Mouse (Mus musculus) MEL (cell line): ENCODE measurements around the gene Scrn1. TPM values are rescaled to one million over a fixed set of nuclear protein-coding genes. Genes with fewer than 3 reads are reported as not detected.

Source experiments
- DNase-seq: peaks from one replicate; pipeline ENCODE4 v3.0.0; 2011; ENCODE audit warnings: low read depth, low spot score
- H3K27ac ChIP-seq: 2 replicates; pipeline ENCODE4 v1.5.1; 2012; ENCODE audit warnings: low read depth, mild to moderate bottlenecking, control low read depth, low read length, moderate library complexity; ENCODE audit not compliant: control insufficient read depth
- H3K27me3 ChIP-seq, 2 experiments: fragments of 150-350 bp in 1 of 2; sonication (generic) in 1 of 2; 2 replicates each; pipeline ENCODE4 v1.6.1; 2012; ENCODE audit warnings: low read length in 2 of 2, mild to moderate bottlenecking in 2 of 2, improper control_type of control experiment in 1 of 2, moderate library complexity in 1 of 2; ENCODE audit not compliant: insufficient read depth in 2 of 2, control insufficient read depth in 1 of 2
- H3K36me3 ChIP-seq, 2 experiments: 2 replicates each; pipeline ENCODE4 v1.6.1; 2012 to 2014; ENCODE audit warnings: low read length in 2 of 2, improper control_type of control experiment in 1 of 2, inconsistent platforms in 1 of 2, mild to moderate bottlenecking in 1 of 2; ENCODE audit not compliant: insufficient read depth in 2 of 2, control insufficient read depth in 1 of 2
- H3K4me1 ChIP-seq, 2 experiments: fragments of 150-350 bp in 1 of 2; sonication (generic) in 1 of 2; 2 replicates each; pipeline ENCODE4 v1.6.1; 2012; ENCODE audit warnings: low read length in 2 of 2, improper control_type of control experiment in 1 of 2, mild to moderate bottlenecking in 1 of 2; ENCODE audit not compliant: insufficient read depth in 2 of 2, control insufficient read depth in 1 of 2
- H3K4me3 ChIP-seq, 2 experiments: fragments of 150-350 bp in 1 of 2; sonication (generic) in 1 of 2; 2 replicates each; pipeline ENCODE4 v1.5.1; 2012; ENCODE audit warnings: low read depth in 2 of 2, low read length in 2 of 2, mild to moderate bottlenecking in 2 of 2, moderate library complexity in 2 of 2, control low read depth in 1 of 2, improper control_type of control experiment in 1 of 2; ENCODE audit not compliant: control insufficient read depth in 1 of 2, insufficient read depth in 1 of 2
- H3K79me2 ChIP-seq: 2 replicates; pipeline ENCODE4 v1.6.1; 2012; ENCODE audit warnings: mild to moderate bottlenecking, low read length, moderate library complexity; ENCODE audit not compliant: control insufficient read depth, poor library complexity, insufficient read depth
- H3K9ac ChIP-seq: 2 replicates; pipeline ENCODE4 v1.6.1; 2012; ENCODE audit warnings: low read depth, mild to moderate bottlenecking, control low read depth, low read length, moderate library complexity; ENCODE audit not compliant: control insufficient read depth, poor library complexity, severe bottlenecking
- H3K9me3 ChIP-seq: fragments of 150-350 bp; sonication (generic); replicated peaks from 2 replicates; pipeline ENCODE4 v1.6.1; 2012; ENCODE audit warnings: mild to moderate bottlenecking, low read length, improper control_type of control experiment, moderate library complexity; ENCODE audit not compliant: insufficient read depth
- CTCF ChIP-seq, 3 experiments: IDR thresholded peaks in 2 of 3; conservative IDR thresholded peaks in 1 of 3; 2 replicates each; pipeline ENCODE4 v1.5.1; 2011 to 2012; ENCODE audit warnings: low read length in 3 of 3, low read depth in 2 of 3, mild to moderate bottlenecking in 2 of 3, improper control_type of control experiment in 1 of 3, inconsistent platforms in 1 of 3, mixed read lengths in 1 of 3, moderate library complexity in 1 of 3; ENCODE audit not compliant: control insufficient read depth in 1 of 3, insufficient read depth in 1 of 3, poor library complexity in 1 of 3, severe bottlenecking in 1 of 3
- E2F4 ChIP-seq: IDR thresholded peaks from 2 replicates; pipeline ENCODE4 v1.6.1; 2011; ENCODE audit warnings: low read depth, low read length, improper control_type of control experiment, borderline replicate concordance
- GABPA ChIP-seq: IDR thresholded peaks from 2 replicates; pipeline ENCODE4 v1.6.1; 2012; ENCODE audit warnings: low read depth, mild to moderate bottlenecking, inconsistent platforms, low read length, improper control_type of control experiment, moderate library complexity
- GATA1 ChIP-seq: IDR thresholded peaks from 2 replicates; pipeline ENCODE4 v1.6.1; 2011; ENCODE audit warnings: low read depth, low read length, improper control_type of control experiment
- HCFC1 ChIP-seq: IDR thresholded peaks from 2 replicates; pipeline ENCODE4 v1.6.1; 2012; ENCODE audit warnings: low read depth, mild to moderate bottlenecking, inconsistent platforms, low read length, improper control_type of control experiment, moderate library complexity
- MAX ChIP-seq: IDR thresholded peaks from 2 replicates; pipeline ENCODE4 v1.6.1; 2011; ENCODE audit warnings: low read length, improper control_type of control experiment
- MAZ ChIP-seq: IDR thresholded peaks from 2 replicates; pipeline ENCODE4 v1.6.1; 2012; ENCODE audit warnings: low read depth, mild to moderate bottlenecking, inconsistent platforms, low read length, improper control_type of control experiment
- MYB ChIP-seq: IDR thresholded peaks from 2 replicates; pipeline ENCODE4 v1.6.1; 2011; ENCODE audit warnings: mild to moderate bottlenecking, low read depth, low read length, improper control_type of control experiment
- MYC ChIP-seq: IDR thresholded peaks from 2 replicates; pipeline ENCODE4 v1.6.1; 2011; ENCODE audit warnings: low read depth, mild to moderate bottlenecking, low read length, improper control_type of control experiment, moderate library complexity
- NELFE ChIP-seq: IDR thresholded peaks from 2 replicates; pipeline ENCODE4 v1.6.1; 2011; ENCODE audit warnings: low read depth, low read length, improper control_type of control experiment
- POLR2A ChIP-seq, 2 experiments: IDR thresholded peaks; 2 replicates each; pipeline ENCODE4 v1.6.1; 2011 to 2012; ENCODE audit warnings: low read length in 2 of 2, mild to moderate bottlenecking in 2 of 2, control low read depth in 1 of 2, improper control_type of control experiment in 1 of 2, low read depth in 1 of 2, moderate library complexity in 1 of 2; ENCODE audit not compliant: control insufficient read depth in 1 of 2, insufficient read depth in 1 of 2, poor library complexity in 1 of 2
- POLR2AphosphoS2 ChIP-seq: IDR thresholded peaks from 2 replicates; pipeline ENCODE4 v1.6.1; 2011; ENCODE audit warnings: low read length, improper control_type of control experiment
- SIN3A ChIP-seq: IDR thresholded peaks from 2 replicates; pipeline ENCODE4 v1.6.1; 2012; ENCODE audit warnings: low read length, improper control_type of control experiment, inconsistent platforms
- SMC3 ChIP-seq: IDR thresholded peaks from 2 replicates; pipeline ENCODE4 v1.6.1; 2011; ENCODE audit warnings: low read depth, low read length, improper control_type of control experiment
- TAL1 ChIP-seq: IDR thresholded peaks from 2 replicates; pipeline ENCODE4 v1.6.1; 2012; ENCODE audit warnings: mild to moderate bottlenecking, inconsistent platforms, low read length, moderate library complexity, mixed read lengths
- UBTF ChIP-seq: IDR thresholded peaks from 2 replicates; pipeline ENCODE4 v1.6.1; 2012; ENCODE audit warnings: low read depth, mild to moderate bottlenecking, inconsistent platforms, low read length, improper control_type of control experiment, moderate library complexity, borderline replicate concordance; ENCODE audit not compliant: insufficient read depth
- ZC3H11A ChIP-seq: IDR thresholded peaks from 2 replicates; pipeline ENCODE4 v1.6.1; 2012; ENCODE audit warnings: low read depth, mild to moderate bottlenecking, inconsistent platforms, low read length, improper control_type of control experiment
- ZKSCAN1 ChIP-seq: IDR thresholded peaks from 2 replicates; pipeline ENCODE4 v1.6.1; 2012; ENCODE audit warnings: low read depth, mild to moderate bottlenecking, inconsistent platforms, low read length, improper control_type of control experiment, moderate library complexity
- polyA plus RNA-seq, 2 experiments: library from polyadenylated mRNA; stranded (reverse) in 1 of 2; unstranded in 1 of 2; fragments of >175 nt in 1 of 2; fragments of >200 nt in 1 of 2; gene quantifications; 2 replicates each; pipeline versions ENCODE4 v1.2.1 to v1.2.4; 2012; ENCODE audit warnings: low replicate concordance in 2 of 2, low read depth in 1 of 2; ENCODE audit not compliant: insufficient read length in 2 of 2, insufficient read depth in 1 of 2, missing spikeins in 1 of 2
- total RNA-seq: library from RNA; depleted of rRNA; stranded (reverse); fragments of 300-350 nt; gene quantifications from 2 replicates; pipeline ENCODE4 v1.2.3, GENCODE M21; 2012

The Scrn1 gene
- total and polyA plus RNA-seq, 3 experiments, result not detected

- no peak overlapping the region for H3K27ac ChIP-seq
- no peak overlapping the region for H3K4me3 ChIP-seq
- no peaks in the 10 kb centered on the region for H3K9me3 ChIP-seq
- no peaks in the 10 kb centered on the region for H3K4me1 ChIP-seq
- peaks cover 0 to 4% of the 10 kb centered on the region in 2 experiments; a peak in 1 of 4 replicates for H3K27me3 ChIP-seq
- H3K79me2 ChIP-seq, result no peaks in the 10 kb centered on the region
- DNase-seq, result no peak
- no peak overlapping the region for H3K9ac ChIP-seq
- no peak for TF ChIP-seq POLR2A (IDR thresholded peaks at IDR 0.05; ENCODE audit: control insufficient read depth in 1 of 2, insufficient read depth in 1 of 2, low read depth in 1 of 2, low read length in 2 of 2, poor library complexity in 1 of 2)
- no peaks in the 10 kb centered on the region for H3K36me3 ChIP-seq
Measured at GRCm38 (mm10) chr6:54543646-54544045, 22.6 kb downstream of the Scrn1 start.

GRCm38 (mm10) chr6:54542836-54543235 is 23.5 kb downstream of the Scrn1 start:
- no peak for DNase-seq
- H3K79me2 ChIP-seq, result no peaks in the 10 kb centered on the region
- H3K4me3 ChIP-seq, result no peak overlapping the region
- H3K9me3 ChIP-seq, result no peaks in the 10 kb centered on the region
- TF ChIP-seq TAL1 (no peak), CTCF (IDR thresholded peaks at IDR 0.05 in 2 of 3, conservative IDR thresholded peaks at IDR 0.05 in 1 of 3; ENCODE audit: control insufficient read depth in 1 of 3, insufficient read depth in 1 of 3, low read depth in 2 of 3, low read length in 3 of 3, poor library complexity in 1 of 3, severe bottlenecking in 1 of 3) (no peak), MAX (no peak), SMC3 (no peak), ZC3H11A (no peak), GATA1 (no peak), SIN3A (no peak), MYB (no peak), MAZ (no peak), E2F4 (no peak), ZKSCAN1 (no peak), HCFC1 (no peak), NELFE (no peak), MYC (no peak), UBTF (no peak), POLR2AphosphoS2 (no peak), GABPA (no peak)
- H3K36me3 ChIP-seq, result no peaks in the 10 kb centered on the region
- H3K9ac ChIP-seq, result no peak overlapping the region
- H3K27ac ChIP-seq, result no peak overlapping the region
- no peaks in the 10 kb centered on the region for H3K4me1 ChIP-seq
- H3K27me3 ChIP-seq, result peaks cover 0 to 4% of the 10 kb centered on the region in 2 experiments; a peak in 1 of 4 replicates
